Mouse (Mus musculus) heart, postnatal 0 days (tissue): ENCODE data around the gene Nfatc2ip. TPM values are rescaled to one million over a fixed set of nuclear protein-coding genes. Genes with fewer than 3 reads are reported as not detected.

Experiments used
- ATAC-seq: fragments of 200-750 bp; cut with Nextera tagmentation; 2 replicates; pipeline ENCODE4 v1.8.0; 2017; ENCODE audit warnings: low read depth, moderate number of reproducible peaks, moderate library complexity; ENCODE audit not compliant: insufficient read depth
- DNase-seq: peaks from one replicate; pipeline ENCODE4 v3.0.0-alpha.2; 2016; ENCODE audit warnings: low spot score
- H3K27ac ChIP-seq: fragments of 300-500 bp; sonication (generic); 2 replicates; pipeline ENCODE4 v1.5.1; 2014; ENCODE audit warnings: low read depth, mild to moderate bottlenecking
- H3K27me3 ChIP-seq: fragments of 300-500 bp; sonication (generic); 2 replicates; pipeline ENCODE4 v1.6.1; 2014; ENCODE audit warnings: low read length, mixed read lengths; ENCODE audit not compliant: control insufficient read depth, insufficient read depth
- H3K36me3 ChIP-seq: fragments of 300-500 bp; sonication (generic); replicated peaks from 2 replicates; pipeline ENCODE4 v1.6.1; 2014; ENCODE audit warnings: low read length, mixed read lengths; ENCODE audit not compliant: control insufficient read depth, insufficient read depth
- H3K4me1 ChIP-seq: fragments of 300-500 bp; sonication (generic); 2 replicates; pipeline ENCODE4 v1.6.1; 2014; ENCODE audit warnings: antibody characterized with exemption; ENCODE audit not compliant: control insufficient read depth, insufficient read depth
- H3K4me2 ChIP-seq: fragments of 300-500 bp; sonication (generic); 2 replicates; pipeline ENCODE4 v1.6.1; 2014; ENCODE audit warnings: low read depth, mild to moderate bottlenecking, low read length, moderate library complexity
- H3K4me3 ChIP-seq: fragments of 300-500 bp; sonication (generic); 2 replicates; pipeline ENCODE4 v1.5.1; 2014; ENCODE audit warnings: low read depth, low read length
- H3K9ac ChIP-seq: fragments of 300-500 bp; sonication (generic); replicated peaks from 2 replicates; pipeline ENCODE4 v1.6.1; 2014; ENCODE audit warnings: low read depth, low read length, mixed read lengths
- H3K9me3 ChIP-seq: fragments of 300-500 bp; sonication (generic); replicated peaks from 2 replicates; pipeline ENCODE4 v1.6.1; 2016; ENCODE audit warnings: low read length; ENCODE audit not compliant: control insufficient read depth
- CTCF ChIP-seq: IDR thresholded peaks from 2 replicates; pipeline ENCODE4 v1.5.1; 2016; ENCODE audit warnings: antibody characterized with exemption, control low read depth, low read depth
- EP300 ChIP-seq: IDR thresholded peaks from 2 replicates; pipeline ENCODE4 v1.6.1; 2016; ENCODE audit warnings: antibody characterized with exemption, low read depth
- WGBS: fragments of 180-500 bp; shearing (Covaris S2); extraction: QIAGEN DNeasy Blood & Tissue Kit; methylation state at CpG from one replicate; pipeline ENCODE4 v1.1.7; 2014; 5-methylcytosine and 5-hydroxymethylcytosine counted together
- polyA plus RNA-seq: library from polyadenylated mRNA; unstranded; fragments of >200 nt; fragmentation: Nextera tagmentation; extraction: Ambion mirVana; gene quantifications from 2 replicates; pipeline ENCODE4 v1.2.1, GENCODE M21; 2015
- total RNA-seq: library from RNA; depleted of rRNA; stranded (reverse); fragments of >200 nt; gene quantifications from 2 replicates; pipeline ENCODE4 v1.2.3, GENCODE M21; 2014; ENCODE audit warnings: low replicate concordance

The Nfatc2ip gene
- total and polyA plus RNA-seq, 2 experiments from 2014 or later: 1.2 to 3.5 TPM

GRCm38 (mm10) chr7:126359049-126359448 lies 37.5 kb downstream of the Nfatc2ip start:
- H3K27me3 ChIP-seq: no peaks in the 10 kb centered on the region
- H3K9ac ChIP-seq: no peak overlapping the region
- ATAC-seq (no peak), DNase-seq (no peak)
- no peaks in the 10 kb centered on the region for H3K9me3 ChIP-seq
- H3K4me1 ChIP-seq: no peaks in the 10 kb centered on the region; the same call in 1 of the 2 replicates
- H3K4me2 ChIP-seq: no peak overlapping the region
- TF ChIP-seq EP300: no peak
- no peak for TF ChIP-seq CTCF
- 52% methylated on average over 13 of the region's 13 CpGs for WGBS
- H3K27ac ChIP-seq: no peak overlapping the region
- no peaks in the 10 kb centered on the region for H3K36me3 ChIP-seq
- no peak overlapping the region for H3K4me3 ChIP-seq

- H3K4me2 ChIP-seq: no peak overlapping the region
- H3K27ac ChIP-seq: no peak overlapping the region
- no peaks in the 10 kb centered on the region; the same call in 1 of the 2 replicates for H3K4me1 ChIP-seq
- WGBS: 88% methylated on average over 9 of the region's 9 CpGs
- no peak for DNase-seq
- H3K9me3 ChIP-seq: no peaks in the 10 kb centered on the region
- no peak for TF ChIP-seq CTCF
- no peak for TF ChIP-seq EP300
- H3K4me3 ChIP-seq: no peak overlapping the region
- no peak overlapping the region for H3K9ac ChIP-seq
- no peaks in the 10 kb centered on the region for H3K36me3 ChIP-seq
- no peak for ATAC-seq
- H3K27me3 ChIP-seq: no peaks in the 10 kb centered on the region
Measured at GRCm38 (mm10) chr7:126358413-126358812, 38.1 kb downstream of the Nfatc2ip start.

- H3K36me3 ChIP-seq: no peaks in the 10 kb centered on the region
- no peaks in the 10 kb centered on the region for H3K9me3 ChIP-seq
- H3K4me1 ChIP-seq: no peaks in the 10 kb centered on the region; the same call in 1 of the 2 replicates
- H3K9ac ChIP-seq: no peak overlapping the region
- no peaks in the 10 kb centered on the region for H3K27me3 ChIP-seq
- TF ChIP-seq EP300 (no peak), CTCF (no peak)
- H3K4me3 ChIP-seq: no peak overlapping the region
- 75% methylated on average over 6 of the region's 6 CpGs for WGBS
- ATAC-seq (no peak), DNase-seq (no peak)
- H3K4me2 ChIP-seq: no peak overlapping the region
- H3K27ac ChIP-seq: no peak overlapping the region
Measured at GRCm38 (mm10) chr7:126357838-126358237, 38.7 kb downstream of the Nfatc2ip start.

GRCm38 (mm10) chr7:126356793-126357591 lies 39.5 kb downstream of the Nfatc2ip start:
- no peaks in the 10 kb centered on the region; the same call in 1 of the 2 replicates for H3K4me1 ChIP-seq
- H3K36me3 ChIP-seq: no peaks in the 10 kb centered on the region
- ATAC-seq (no peak), DNase-seq (no peak)
- no peak for TF ChIP-seq EP300
- TF ChIP-seq CTCF: no peak
- no peaks in the 10 kb centered on the region for H3K27me3 ChIP-seq
- H3K9ac ChIP-seq: no peak overlapping the region
- no peak overlapping the region for H3K4me2 ChIP-seq
- no peak overlapping the region for H3K27ac ChIP-seq
- WGBS: 45% methylated on average over 7 of the region's 7 CpGs
- H3K9me3 ChIP-seq: no peaks in the 10 kb centered on the region
- no peak overlapping the region for H3K4me3 ChIP-seq

GRCm38 (mm10) chr7:126355847-126356597 lies 40.5 kb downstream of the Nfatc2ip start:
- H3K36me3 ChIP-seq: no peaks in the 10 kb centered on the region
- no peaks in the 10 kb centered on the region for H3K27me3 ChIP-seq
- H3K4me1 ChIP-seq: no peaks in the 10 kb centered on the region; the same call in 1 of the 2 replicates
- no peak overlapping the region for H3K4me3 ChIP-seq
- TF ChIP-seq CTCF (no peak), EP300 (no peak)
- H3K9me3 ChIP-seq: no peaks in the 10 kb centered on the region
- H3K4me2 ChIP-seq: no peak overlapping the region
- H3K9ac ChIP-seq: no peak overlapping the region
- ATAC-seq (no peak), DNase-seq (no peak)
- no peak overlapping the region for H3K27ac ChIP-seq
- 48% methylated on average over 5 of the region's 5 CpGs for WGBS
